Mouse (Mus musculus) lung, embryonic 15.5 days (tissue): ENCODE measurements around the gene Fcrl6. TPM values are rescaled to one million over a fixed set of nuclear protein-coding genes. Genes with fewer than 3 reads are reported as not detected.

Source experiments
- ATAC-seq: fragments of 200-750 bp; cut with Nextera tagmentation; 2 replicates; pipeline ENCODE4 v1.8.0; 2017; ENCODE audit warnings: moderate number of reproducible peaks, borderline replicate concordance; ENCODE audit not compliant: low FRiP score, low TSS enrichment; ENCODE audit errors: extremely low read depth
- H3K27ac ChIP-seq: fragments of 300-500 bp; sonication (generic); 2 replicates; pipeline ENCODE4 v1.5.1; 2015; ENCODE audit warnings: moderate library complexity, mild to moderate bottlenecking, inconsistent platforms
- H3K27me3 ChIP-seq: fragments of 300-500 bp; sonication (generic); 2 replicates; pipeline ENCODE4 v1.6.1; 2015; ENCODE audit warnings: inconsistent platforms
- H3K36me3 ChIP-seq: fragments of 300-500 bp; sonication (generic); 2 replicates; pipeline ENCODE4 v1.6.1; 2015; ENCODE audit warnings: inconsistent platforms
- H3K4me1 ChIP-seq: fragments of 300-500 bp; sonication (generic); 2 replicates; pipeline ENCODE4 v1.6.1; 2015; ENCODE audit warnings: inconsistent platforms
- H3K4me2 ChIP-seq: fragments of 300-500 bp; sonication (generic); 2 replicates; pipeline ENCODE4 v1.6.1; 2015; ENCODE audit warnings: inconsistent platforms, mild to moderate bottlenecking, moderate library complexity
- H3K4me3 ChIP-seq: fragments of 300-500 bp; sonication (generic); 2 replicates; pipeline ENCODE4 v1.5.1; 2015; ENCODE audit warnings: mild to moderate bottlenecking, inconsistent platforms
- H3K9ac ChIP-seq: fragments of 300-500 bp; sonication (generic); 2 replicates; pipeline ENCODE4 v1.6.1; 2015; ENCODE audit warnings: inconsistent platforms
- H3K9me3 ChIP-seq: fragments of 300-500 bp; sonication (generic); 2 replicates; pipeline ENCODE4 v1.6.1; 2016; ENCODE audit warnings: inconsistent platforms
- WGBS: fragments of 180-500 bp; shearing (Covaris S2); methylation state at CpG from one replicate; pipeline ENCODE4 v1.1.7; 2015; 5-methylcytosine and 5-hydroxymethylcytosine counted together
- polyA plus RNA-seq: library from polyadenylated mRNA; unstranded; fragments of >200 nt; fragmentation: Nextera tagmentation; extraction: Ambion mirVana; gene quantifications from 2 replicates; pipeline ENCODE4 v1.2.1, GENCODE M21; 2015

Gene Fcrl6
- polyA plus RNA-seq, 1 experiment from 2014 or later: not detected

DNA sequence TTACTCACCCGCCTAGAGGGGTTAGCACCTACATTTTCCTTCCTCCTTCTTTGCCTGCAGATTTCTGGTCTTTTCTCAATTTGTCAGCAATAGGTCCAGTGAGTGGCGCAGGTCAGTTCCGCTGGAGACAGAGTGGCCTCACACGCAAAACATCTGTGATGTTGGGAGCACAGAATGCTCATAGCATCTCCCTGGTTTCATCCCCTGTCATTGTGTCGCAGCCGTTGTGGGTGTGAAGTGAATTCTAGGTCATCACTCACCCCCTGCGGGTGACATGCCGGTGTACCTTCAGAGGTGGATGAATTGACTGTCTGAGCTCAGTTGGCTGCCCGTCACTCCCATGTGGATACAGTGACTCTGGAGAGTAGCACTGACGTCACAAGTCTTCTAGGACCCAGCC is 9.0 kb upstream of the Fcrl6 start:
- no peaks in the 10 kb centered on the region for H3K36me3 ChIP-seq
- WGBS: 55% methylated on average over 10 of the region's 10 CpGs
- H3K9me3 ChIP-seq: no peaks in the 10 kb centered on the region
- H3K4me1 ChIP-seq: no peaks in the 10 kb centered on the region
- no peak overlapping the region for H3K4me3 ChIP-seq
- H3K27ac ChIP-seq: no peak overlapping the region
- ATAC-seq: no peak
- no peak overlapping the region for H3K9ac ChIP-seq
- H3K27me3 ChIP-seq: peaks cover 5% of the 10 kb centered on the region; the same call in 1 of the 2 replicates
- H3K4me2 ChIP-seq: no peak overlapping the region

DNA sequence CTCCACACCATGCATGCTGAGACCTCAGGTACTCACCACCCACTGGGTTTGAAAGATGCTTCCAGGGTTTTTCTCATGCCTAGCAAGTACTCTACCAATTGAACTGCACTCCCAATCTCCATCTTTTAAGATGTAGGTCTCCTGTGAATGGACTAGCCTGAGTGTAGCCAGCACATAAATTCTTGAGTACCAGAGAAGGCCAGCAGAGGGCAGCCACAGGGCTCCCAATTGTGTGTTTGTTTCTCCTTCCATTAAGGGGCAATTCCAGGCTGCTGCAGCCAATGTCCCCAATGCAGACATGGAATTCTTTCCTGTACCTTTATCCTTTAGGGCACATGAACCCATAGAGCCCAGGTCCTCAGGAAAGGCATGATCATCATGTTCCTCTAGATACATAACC is 7.9 kb downstream of the Fcrl6 start:
- H3K4me1 ChIP-seq: no peaks in the 10 kb centered on the region
- no peaks in the 10 kb centered on the region for H3K9me3 ChIP-seq
- H3K27me3 ChIP-seq: no peaks in the 10 kb centered on the region
- no peak overlapping the region for H3K9ac ChIP-seq
- no peak overlapping the region for H3K4me3 ChIP-seq
- ATAC-seq: no peak
- H3K27ac ChIP-seq: no peak overlapping the region
- H3K36me3 ChIP-seq: no peaks in the 10 kb centered on the region
- H3K4me2 ChIP-seq: no peak overlapping the region

DNA sequence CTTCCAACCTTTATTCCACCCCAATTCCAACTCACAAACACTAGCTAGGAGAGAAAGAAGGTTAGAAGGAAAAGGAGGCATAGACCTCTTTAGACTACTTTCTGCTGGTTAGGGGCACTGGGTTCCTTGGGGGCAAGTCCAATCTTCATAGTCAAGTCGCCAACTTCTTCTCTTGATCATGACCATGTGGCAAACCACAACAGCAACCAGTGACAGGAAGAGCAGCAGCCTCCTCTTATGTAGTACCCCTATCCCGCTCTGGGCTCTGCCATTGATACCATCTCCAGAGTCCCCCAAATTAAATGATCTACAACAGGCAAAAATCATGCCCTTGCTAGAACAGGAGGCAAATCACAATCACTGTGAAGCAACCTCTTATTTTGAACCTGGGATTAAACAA is 8.4 kb downstream of the Fcrl6 start:
- Histone ChIP-seq H3K27ac (no peak overlapping the region), H3K36me3 (no peaks in the 10 kb centered on the region), H3K4me2 (no peak overlapping the region), H3K4me1 (no peaks in the 10 kb centered on the region), H3K27me3 (no peaks in the 10 kb centered on the region), H3K4me3 (no peak overlapping the region), H3K9ac (no peak overlapping the region), H3K9me3 (no peaks in the 10 kb centered on the region)
- WGBS: 78% methylated on average over 2 of the region's 2 CpGs
- ATAC-seq: no peak

DNA sequence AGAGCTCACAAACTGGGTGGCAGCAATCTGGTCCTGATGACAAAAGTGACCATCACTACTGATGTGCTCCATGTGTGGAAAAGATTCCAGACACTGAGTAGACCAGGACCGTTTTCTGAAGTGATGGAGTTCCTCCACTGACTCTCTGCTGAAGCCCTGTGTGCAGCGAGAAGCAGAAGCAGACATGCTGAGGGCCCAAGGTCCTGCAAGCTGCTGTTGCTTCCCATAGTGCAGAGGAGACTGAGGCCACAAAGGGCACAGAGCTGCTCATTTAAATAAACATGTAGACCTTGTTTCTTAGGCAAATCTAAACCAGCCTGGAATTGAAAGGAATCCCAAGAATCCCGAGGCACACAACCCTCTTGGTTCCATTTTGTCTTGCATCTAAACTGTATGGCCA is 9.0 kb downstream of the Fcrl6 start:
- ATAC-seq: no peak
- H3K36me3 ChIP-seq: no peaks in the 10 kb centered on the region

DNA sequence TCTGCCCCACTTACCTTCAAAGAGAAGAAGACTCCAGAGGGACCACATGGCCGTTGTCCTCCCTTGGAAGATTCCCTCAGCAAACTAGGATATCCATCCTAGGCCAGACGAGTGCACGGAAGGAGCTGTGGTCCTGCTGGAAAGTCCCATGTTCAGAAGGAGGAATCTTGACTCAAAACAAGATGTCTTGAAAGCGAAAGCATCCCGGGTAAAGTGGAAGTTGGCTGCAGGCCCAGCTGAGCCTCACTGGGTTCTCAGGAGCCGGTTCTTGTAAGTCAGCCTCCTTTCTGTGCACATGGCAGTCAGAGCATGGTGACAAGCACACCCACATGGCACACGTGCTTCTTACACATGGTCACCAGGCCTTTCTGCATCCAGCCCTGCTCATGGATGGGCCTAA is 12.0 kb downstream of the Fcrl6 start, which contains the start of gene Slamf8:
Gene Slamf8 (minus strand): TSS at position 184 of the 400 bp plus-strand sequence.
- no peak within 1 kb of the TSS for H3K9ac ChIP-seq
- H3K27ac ChIP-seq: no peak within 1 kb of the TSS
- peaks cover 10% of the 10 kb centered on the region; the same call in 1 of the 2 replicates for H3K27me3 ChIP-seq
- no peak within 1 kb of the TSS for H3K4me3 ChIP-seq
- no peak within 1 kb of the TSS for H3K4me2 ChIP-seq
- H3K36me3 ChIP-seq: no peaks in the 10 kb centered on the region
- peaks cover 6% of the 10 kb centered on the region; the same call in 1 of the 2 replicates for H3K4me1 ChIP-seq
- ATAC-seq: no peak
- 71% methylated on average over 7 of the region's 7 CpGs for WGBS
- H3K9me3 ChIP-seq: no peaks in the 10 kb centered on the region

More for the DNA sequence above, 9.0 kb downstream of the Fcrl6 start:
- Histone ChIP-seq H3K9ac (no peak overlapping the region), H3K4me3 (no peak overlapping the region), H3K4me1 (no peaks in the 10 kb centered on the region), H3K27ac (no peak overlapping the region), H3K27me3 (no peaks in the 10 kb centered on the region), H3K4me2 (no peak overlapping the region), H3K9me3 (no peaks in the 10 kb centered on the region)
- 58% methylated on average over 3 of the region's 3 CpGs for WGBS

DNA sequence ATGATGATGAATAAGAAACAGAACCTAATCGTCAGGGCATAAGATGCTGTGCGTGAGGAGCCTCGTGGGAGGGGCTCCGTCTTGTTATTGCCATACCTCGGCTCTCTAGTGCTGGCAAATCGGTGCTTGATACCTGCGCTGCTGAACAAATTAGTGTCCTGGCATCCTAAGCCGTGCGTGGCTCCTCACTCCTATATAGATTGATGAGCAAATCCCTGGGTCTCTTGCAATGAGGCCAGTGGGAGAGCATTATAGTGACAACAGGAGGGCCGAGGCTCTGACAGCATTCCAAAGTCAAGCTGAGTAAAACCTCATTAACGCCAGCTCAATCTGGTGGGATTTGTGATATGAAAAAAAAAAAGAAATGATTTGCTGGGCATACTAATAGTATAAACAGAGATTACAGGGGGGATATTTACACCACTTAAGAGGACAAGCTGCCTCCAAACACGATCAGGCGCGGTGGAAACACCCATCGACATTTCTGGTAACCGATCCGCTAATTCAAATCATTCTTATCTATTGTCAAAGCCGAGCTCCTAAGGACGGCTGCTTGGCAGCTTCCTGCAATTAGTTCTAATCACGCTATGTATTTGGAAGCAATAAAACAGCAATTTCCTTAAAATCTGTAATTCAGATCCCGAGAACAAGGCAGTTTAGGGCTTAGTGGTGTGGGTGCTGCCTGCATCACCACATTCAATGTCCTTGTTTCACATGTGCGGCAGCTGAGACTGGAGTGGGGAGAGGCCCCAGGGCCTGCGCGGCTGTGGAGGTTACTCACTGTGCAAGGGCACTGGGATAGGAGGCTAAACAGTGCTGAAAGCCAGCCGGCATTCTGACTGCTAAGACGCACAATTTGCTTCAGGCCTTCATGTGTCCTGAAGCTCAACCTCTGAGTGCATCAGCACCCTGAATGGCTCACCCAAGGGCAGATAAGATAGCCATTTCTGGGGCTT is 16.5 kb downstream of the Fcrl6 start:
- H3K27ac ChIP-seq: no peak overlapping the region
- no peak overlapping the region for H3K4me2 ChIP-seq
- no peak overlapping the region for H3K9ac ChIP-seq
- ATAC-seq: no peak
- H3K27me3 ChIP-seq: peaks cover 12% of the 10 kb centered on the region; the same call in 1 of the 2 replicates
- peaks cover 6% of the 10 kb centered on the region; the same call in 1 of the 2 replicates for H3K4me1 ChIP-seq
- H3K4me3 ChIP-seq: no peak overlapping the region
- H3K9me3 ChIP-seq: no peaks in the 10 kb centered on the region
- H3K36me3 ChIP-seq: no peaks in the 10 kb centered on the region
- 27% methylated on average over 26 of the region's 26 CpGs for WGBS

DNA sequence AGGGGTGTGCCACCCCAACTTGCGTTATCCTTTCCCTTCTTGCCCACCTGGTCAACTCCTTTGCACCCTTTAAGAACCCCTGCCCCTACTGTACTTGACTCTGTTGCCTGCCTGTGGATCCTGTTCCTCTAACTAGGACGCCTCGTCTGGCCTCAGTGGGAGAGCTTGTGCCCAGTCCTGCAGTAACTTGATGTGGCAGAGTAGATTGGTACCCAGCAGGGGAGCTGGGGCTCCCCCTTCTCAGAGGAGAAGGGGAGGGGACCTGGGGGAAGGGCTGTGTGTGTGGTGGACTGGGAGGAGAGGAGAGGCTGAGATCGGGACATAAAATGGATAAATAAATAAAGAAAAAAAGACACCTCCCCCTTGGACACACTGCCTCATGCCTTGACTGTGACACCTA is 17.3 kb downstream of the Fcrl6 start:
- ATAC-seq: no peak
- Histone ChIP-seq H3K9ac (no peak overlapping the region), H3K9me3 (no peaks in the 10 kb centered on the region), H3K4me3 (no peak overlapping the region), H3K4me1 (peaks cover 6% of the 10 kb centered on the region; the same call in 1 of the 2 replicates), H3K36me3 (no peaks in the 10 kb centered on the region), H3K27ac (no peak overlapping the region), H3K4me2 (no peak overlapping the region), H3K27me3 (peaks cover 12% of the 10 kb centered on the region; the same call in 1 of the 2 replicates)
- WGBS: 49% methylated on average over 4 of the region's 4 CpGs

DNA sequence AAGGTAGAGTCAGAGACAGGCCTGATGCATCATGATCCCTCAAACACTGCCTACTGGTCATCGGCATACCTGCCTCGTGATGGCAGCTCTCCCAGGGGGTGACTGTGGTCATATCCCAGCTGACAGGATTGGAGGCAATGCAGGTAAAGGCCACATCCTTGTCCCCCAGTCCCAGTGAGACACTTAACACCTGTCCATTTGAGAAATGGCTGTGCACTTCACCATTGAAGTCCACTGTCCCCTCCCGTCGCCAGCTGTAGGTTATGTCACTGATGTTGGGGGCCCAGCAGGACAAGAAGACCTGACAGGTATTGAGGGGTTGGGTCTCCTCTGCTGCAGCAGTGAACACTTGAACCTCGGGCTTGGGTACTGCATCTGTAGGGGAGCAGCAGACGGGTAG is 18.1 kb downstream of the Fcrl6 start:
- Histone ChIP-seq H3K27ac (no peak overlapping the region), H3K4me1 (peaks cover 6% of the 10 kb centered on the region; the same call in 1 of the 2 replicates), H3K4me2 (no peak overlapping the region), H3K27me3 (peaks cover 12% of the 10 kb centered on the region; the same call in 1 of the 2 replicates), H3K9me3 (no peaks in the 10 kb centered on the region), H3K4me3 (no peak overlapping the region), H3K9ac (no peak overlapping the region), H3K36me3 (no peaks in the 10 kb centered on the region)
- no peak for ATAC-seq
- WGBS: 81% methylated on average over 6 of the region's 6 CpGs

DNA sequence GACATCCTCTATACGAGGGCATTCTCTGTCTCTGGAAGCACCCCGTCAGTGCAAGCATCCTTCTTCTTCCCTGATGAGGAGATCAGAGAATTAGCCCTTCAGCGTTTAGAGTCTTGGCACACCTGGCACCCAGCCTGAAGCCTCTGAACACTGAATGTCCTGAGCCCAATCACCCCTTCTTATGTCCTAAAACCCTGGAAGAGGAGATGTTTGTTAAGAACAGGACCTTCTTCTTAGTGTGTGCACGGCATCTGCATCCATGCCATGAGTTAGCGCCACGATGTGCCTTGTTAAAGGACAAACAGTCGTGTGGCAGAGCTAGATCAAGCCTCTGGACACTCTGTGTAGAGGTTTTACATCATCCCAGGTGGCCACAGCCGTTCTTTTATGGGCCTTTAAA is 19.9 kb downstream of the Fcrl6 start:
- Histone ChIP-seq H3K27ac (no peak overlapping the region), H3K4me3 (no peak overlapping the region), H3K9ac (no peak overlapping the region), H3K4me1 (peaks cover 6% of the 10 kb centered on the region; the same call in 1 of the 2 replicates), H3K36me3 (no peaks in the 10 kb centered on the region), H3K27me3 (peaks cover 12% of the 10 kb centered on the region; the same call in 1 of the 2 replicates), H3K9me3 (no peaks in the 10 kb centered on the region), H3K4me2 (no peak overlapping the region)
- WGBS: 80% methylated on average over 8 of the region's 8 CpGs
- no peak for ATAC-seq

DNA sequence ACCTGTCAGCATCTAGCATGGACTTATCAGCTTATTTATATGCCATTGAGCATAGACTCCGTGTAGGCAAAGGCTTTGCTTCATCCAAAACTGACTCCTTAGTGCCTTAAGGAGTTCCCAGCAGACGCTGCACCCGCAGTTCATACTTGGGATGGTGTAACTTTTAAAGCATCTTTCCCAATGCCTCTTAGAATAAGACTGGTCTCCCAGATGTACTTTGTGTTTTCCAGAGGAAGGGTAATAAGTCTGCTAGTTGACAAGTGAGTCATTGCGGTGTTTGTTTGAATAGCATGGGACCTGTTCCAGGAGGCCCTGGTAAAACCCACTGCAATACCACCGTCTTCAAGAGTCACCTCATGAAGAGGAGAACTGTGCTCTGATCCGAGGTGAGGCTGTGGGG is 22.2 kb downstream of the Fcrl6 start:
- Histone ChIP-seq H3K9me3 (no peaks in the 10 kb centered on the region), H3K27me3 (no peaks in the 10 kb centered on the region), H3K9ac (no peak overlapping the region), H3K27ac (no peak overlapping the region), H3K36me3 (no peaks in the 10 kb centered on the region), H3K4me2 (no peak overlapping the region), H3K4me3 (no peak overlapping the region), H3K4me1 (no peaks in the 10 kb centered on the region)
- 49% methylated on average over 6 of the region's 6 CpGs for WGBS
- no peak for ATAC-seq

DNA sequence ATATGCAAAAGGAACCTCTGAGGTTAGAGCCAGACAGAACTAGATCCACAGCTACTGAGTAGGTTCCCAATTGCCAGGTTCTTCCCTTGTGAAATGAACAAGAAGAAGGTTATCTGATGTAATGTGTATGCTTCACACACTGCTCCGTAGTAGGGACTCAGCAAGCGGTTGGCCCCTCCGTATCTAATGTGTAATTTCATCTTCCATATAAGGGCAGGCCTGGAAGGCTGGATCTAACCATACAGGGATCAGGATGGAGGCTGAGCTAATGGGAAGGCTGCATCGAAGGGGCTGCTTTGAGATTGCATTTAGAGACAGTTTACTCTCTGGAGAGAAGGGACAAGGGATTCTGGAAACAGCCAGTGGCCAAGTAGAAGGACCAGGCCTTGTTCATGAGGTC is 34.6 kb downstream of the Fcrl6 start:
- Histone ChIP-seq H3K4me2 (no peak overlapping the region), H3K27me3 (peaks cover 10% of the 10 kb centered on the region; the same call in 1 of the 2 replicates), H3K27ac (no peak overlapping the region), H3K4me3 (no peak overlapping the region), H3K9ac (no peak overlapping the region), H3K4me1 (peaks cover 5% of the 10 kb centered on the region; the same call in 1 of the 2 replicates), H3K36me3 (no peaks in the 10 kb centered on the region), H3K9me3 (no peaks in the 10 kb centered on the region)
- ATAC-seq: no peak
- 26% methylated on average over 4 of the region's 4 CpGs for WGBS

DNA sequence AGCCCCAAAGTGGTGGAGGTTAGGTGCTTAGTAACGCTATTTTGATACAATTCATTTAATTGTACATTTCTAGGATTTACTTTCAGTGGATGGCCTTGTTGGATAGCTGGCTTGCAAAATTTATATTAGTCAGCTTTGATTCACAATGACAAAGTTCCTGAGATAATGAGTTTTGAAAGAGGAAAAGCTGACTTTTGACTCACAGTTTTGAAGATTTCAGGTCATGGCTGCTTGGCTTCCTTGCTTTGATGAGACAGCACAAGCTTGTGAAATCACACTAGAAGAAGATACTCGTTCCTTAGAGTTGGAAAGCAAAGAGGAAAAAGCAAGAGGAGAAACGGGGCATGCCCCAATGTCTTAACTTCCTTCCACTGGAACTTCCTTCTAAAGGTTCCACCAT is 36.2 kb downstream of the Fcrl6 start:
- H3K27ac ChIP-seq: no peak overlapping the region
- H3K9ac ChIP-seq: no peak overlapping the region
- H3K36me3 ChIP-seq: no peaks in the 10 kb centered on the region
- no peak for ATAC-seq
- H3K4me1 ChIP-seq: peaks cover 15% of the 10 kb centered on the region; the same call in 1 of the 2 replicates
- H3K9me3 ChIP-seq: no peaks in the 10 kb centered on the region
- no peak overlapping the region for H3K4me3 ChIP-seq
- 55% methylated on average over 3 of the region's 3 CpGs for WGBS
- peaks cover 25% of the 10 kb centered on the region for H3K27me3 ChIP-seq
- no peak overlapping the region for H3K4me2 ChIP-seq
